Mouse (Mus musculus) CH12.LX (cell line): ENCODE measurements at regions not wholly inside any gene's neighbourhood (a gene's known extent, or its start where the extent isn't known, plus 50 kb on each side); places are given as distances from the start of the nearest gene placed in this dataset.

Experiments used
- DNase-seq: peaks from one replicate; pipeline ENCODE4 v3.0.0-alpha.2; 2013; ENCODE audit errors: extremely low read depth
- H3K27ac ChIP-seq: 2 replicates; pipeline ENCODE4 v1.5.1; 2012; ENCODE audit warnings: low read depth, mild to moderate bottlenecking, control low read depth, moderate library complexity; ENCODE audit not compliant: insufficient read depth
- H3K27me3 ChIP-seq: replicated peaks from 2 replicates; pipeline ENCODE3; 2012; ENCODE audit warnings: inconsistent platforms
- H3K36me3 ChIP-seq, 2 experiments: replicated peaks in 1 of 2; 2 replicates each; pipeline versions ENCODE3 to v1.6.1; 2012; ENCODE audit warnings: inconsistent platforms in 1 of 2, low read length in 1 of 2, mild to moderate bottlenecking in 1 of 2, mixed read lengths in 1 of 2, moderate library complexity in 1 of 2; ENCODE audit not compliant: control insufficient read depth in 1 of 2, insufficient read depth in 1 of 2
- H3K4me1 ChIP-seq, 2 experiments: 2 replicates each; pipeline ENCODE4 v1.6.1; 2012; ENCODE audit warnings: inconsistent platforms in 1 of 2, moderate library complexity in 1 of 2; ENCODE audit not compliant: insufficient read depth in 2 of 2, control insufficient read depth in 1 of 2
- H3K4me2 ChIP-seq: 2 replicates; pipeline ENCODE4 v1.6.1; 2012; ENCODE audit warnings: low read depth, mild to moderate bottlenecking, control low read depth; ENCODE audit not compliant: poor library complexity, insufficient read depth, severe bottlenecking
- H3K4me3 ChIP-seq, 3 experiments: fragments of 150-350 bp in 1 of 3; sonication (generic) in 1 of 3; replicated peaks in 1 of 3; 2 replicates each; pipeline versions ENCODE3 to v1.5.1; 2011 to 2012; ENCODE audit warnings: low read depth in 2 of 3, low read length in 2 of 3, mild to moderate bottlenecking in 2 of 3, moderate library complexity in 2 of 3, control low read depth in 1 of 3, improper control_type of control experiment in 1 of 3, inconsistent platforms in 1 of 3, mixed read lengths in 1 of 3; ENCODE audit not compliant: poor library complexity in 1 of 3
- H3K79me2 ChIP-seq: replicated peaks from 2 replicates; pipeline ENCODE4 v1.6.1; 2012; ENCODE audit warnings: mild to moderate bottlenecking, moderate library complexity; ENCODE audit not compliant: control insufficient read depth, poor library complexity, insufficient read depth, severe bottlenecking; ENCODE audit errors: extremely low read depth
- H3K9ac ChIP-seq: 2 replicates; pipeline ENCODE4 v1.6.1; 2012; ENCODE audit warnings: low read depth, mild to moderate bottlenecking, control low read depth, moderate library complexity; ENCODE audit not compliant: insufficient read depth
- H3K9me3 ChIP-seq: replicated peaks from 2 replicates; pipeline ENCODE3; 2012; ENCODE audit warnings: low read length, inconsistent platforms, mixed read lengths
- CHD1 ChIP-seq: IDR thresholded peaks from 2 replicates; pipeline ENCODE4 v1.6.1; 2012; ENCODE audit warnings: low read depth, low read length, improper control_type of control experiment, inconsistent platforms
- ELF1 ChIP-seq: IDR thresholded peaks from 2 replicates; pipeline ENCODE4 v1.6.1; 2014; ENCODE audit warnings: low read depth, mild to moderate bottlenecking, inconsistent platforms, low read length, improper control_type of control experiment
- EP300 ChIP-seq: IDR thresholded peaks from 2 replicates; pipeline ENCODE4 v1.6.1; 2011; ENCODE audit warnings: low read length, improper control_type of control experiment
- GABPA ChIP-seq: IDR thresholded peaks from 2 replicates; pipeline ENCODE4 v1.6.1; 2012; ENCODE audit warnings: low read depth, low read length, improper control_type of control experiment, inconsistent platforms; ENCODE audit not compliant: insufficient replicate concordance
- IRF4 ChIP-seq: IDR thresholded peaks from 2 replicates; pipeline ENCODE4 v1.6.1; 2014; ENCODE audit warnings: low read depth, mild to moderate bottlenecking, inconsistent platforms, low read length, improper control_type of control experiment
- MAX ChIP-seq: IDR thresholded peaks from 2 replicates; pipeline ENCODE4 v1.6.1; 2011; ENCODE audit warnings: low read length, improper control_type of control experiment
- MEF2A ChIP-seq: IDR thresholded peaks from 2 replicates; pipeline ENCODE4 v1.6.1; 2014; ENCODE audit warnings: low read depth, mild to moderate bottlenecking, inconsistent platforms, low read length, improper control_type of control experiment, borderline replicate concordance
- NELFE ChIP-seq: IDR thresholded peaks from 2 replicates; pipeline ENCODE4 v1.6.1; 2011; ENCODE audit warnings: low read depth, low read length, improper control_type of control experiment
- POLR2A ChIP-seq: IDR thresholded peaks from 2 replicates; pipeline ENCODE4 v1.6.1; 2011; ENCODE audit warnings: low read depth, mild to moderate bottlenecking, improper control_type of control experiment, low read length
- POLR2AphosphoS2 ChIP-seq: IDR thresholded peaks from 2 replicates; pipeline ENCODE4 v1.6.1; 2011; ENCODE audit warnings: low read depth, low read length, improper control_type of control experiment
- RAD21 ChIP-seq: IDR thresholded peaks from 2 replicates; pipeline ENCODE4 v1.6.1; 2011; ENCODE audit warnings: low read depth, mild to moderate bottlenecking, low read length, improper control_type of control experiment, moderate library complexity
- SMC3 ChIP-seq: IDR thresholded peaks from 2 replicates; pipeline ENCODE4 v1.6.1; 2011; ENCODE audit warnings: low read depth, low read length, improper control_type of control experiment
- UBTF ChIP-seq: IDR thresholded peaks from 2 replicates; pipeline ENCODE4 v1.6.1; 2012; ENCODE audit warnings: low read depth, mild to moderate bottlenecking, inconsistent platforms, low read length, improper control_type of control experiment, moderate library complexity
- USF1 ChIP-seq: IDR thresholded peaks from 2 replicates; pipeline ENCODE4 v1.6.1; 2014; ENCODE audit warnings: low read depth, mild to moderate bottlenecking, inconsistent platforms, low read length, improper control_type of control experiment
- USF2 ChIP-seq: conservative IDR thresholded peaks from 2 replicates; pipeline ENCODE4 v1.6.1; 2011; ENCODE audit warnings: low read depth, low read length, improper control_type of control experiment
- ZKSCAN1 ChIP-seq: IDR thresholded peaks from 2 replicates; pipeline ENCODE4 v1.6.1; 2012; ENCODE audit warnings: low read depth, inconsistent platforms, low read length, improper control_type of control experiment, borderline replicate concordance
- ZNF384 ChIP-seq: IDR thresholded peaks from 2 replicates; pipeline ENCODE4 v1.6.1; 2012; ENCODE audit warnings: low read depth, low read length, improper control_type of control experiment, inconsistent platforms
- dilution Hi-C: fragments of 300-500 bp; cut with MboI; formaldehyde crosslinking; loops from 2 replicates; pipeline ENCODE4 v1.14.3; 2020; ENCODE audit warnings: low sequenced_read_pairs; ENCODE audit not compliant: extremely low pct_unique_long_range_greater_than_20kb, extremely low pct_ligation_motif_present
- in situ Hi-C: fragments of 300-500 bp; cut with MboI; formaldehyde crosslinking; loops from 3 replicates; pipeline ENCODE4 v1.14.3; 2019; ENCODE audit warnings: low sequenced_read_pairs, low pct_ligation_motif_present, low pct_unique_long_range_greater_than_20kb, mixed read lengths

DNA sequence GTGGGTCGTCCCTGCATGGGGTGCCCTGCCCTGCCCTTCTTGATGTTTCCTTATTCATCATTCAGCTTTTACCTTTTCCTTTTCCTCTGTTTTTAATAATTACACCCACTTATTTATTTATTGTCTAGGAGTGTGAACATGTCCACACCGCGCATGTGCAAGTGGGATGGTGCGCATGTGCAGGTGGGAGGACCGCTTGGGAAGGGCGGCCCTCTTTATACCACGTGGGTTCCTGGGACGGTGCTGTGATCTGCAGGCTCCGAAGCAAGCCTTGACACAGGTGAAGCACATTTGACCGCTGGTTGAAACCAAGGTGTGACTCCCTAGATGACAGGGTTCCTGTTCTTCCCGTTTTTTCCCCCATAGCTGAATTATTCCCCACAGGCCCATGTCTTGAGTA lies 60.0 kb downstream of the Syf2 start:
- Histone ChIP-seq H3K4me3 (no peak overlapping the region), H3K4me2 (no peak overlapping the region), H3K79me2 (no peaks in the 10 kb centered on the region), H3K9me3 (peaks cover 5% of the 10 kb centered on the region), H3K9ac (no peak overlapping the region), H3K36me3 (no peaks in the 10 kb centered on the region), H3K27me3 (peaks cover 47% of the 10 kb centered on the region), H3K27ac (no peak overlapping the region), H3K4me1 (no peaks in the 10 kb centered on the region)
- in situ Hi-C loops: no loop called here
- no peak for DNase-seq
- dilution Hi-C loops: no loop called here
- TF ChIP-seq ZNF384: no peak
- TF ChIP-seq MAX: no peak
- no peak for TF ChIP-seq IRF4
- TF ChIP-seq EP300: no peak
- TF ChIP-seq CHD1: no peak
- no peak for TF ChIP-seq ZKSCAN1
- TF ChIP-seq GABPA: no peak
- no peak for TF ChIP-seq USF1
- TF ChIP-seq UBTF: no peak
- TF ChIP-seq USF2: no peak
- TF ChIP-seq POLR2A: no peak
- TF ChIP-seq MEF2A: no peak
- no peak for TF ChIP-seq POLR2AphosphoS2
- TF ChIP-seq NELFE: no peak
- no peak for TF ChIP-seq RAD21

DNA sequence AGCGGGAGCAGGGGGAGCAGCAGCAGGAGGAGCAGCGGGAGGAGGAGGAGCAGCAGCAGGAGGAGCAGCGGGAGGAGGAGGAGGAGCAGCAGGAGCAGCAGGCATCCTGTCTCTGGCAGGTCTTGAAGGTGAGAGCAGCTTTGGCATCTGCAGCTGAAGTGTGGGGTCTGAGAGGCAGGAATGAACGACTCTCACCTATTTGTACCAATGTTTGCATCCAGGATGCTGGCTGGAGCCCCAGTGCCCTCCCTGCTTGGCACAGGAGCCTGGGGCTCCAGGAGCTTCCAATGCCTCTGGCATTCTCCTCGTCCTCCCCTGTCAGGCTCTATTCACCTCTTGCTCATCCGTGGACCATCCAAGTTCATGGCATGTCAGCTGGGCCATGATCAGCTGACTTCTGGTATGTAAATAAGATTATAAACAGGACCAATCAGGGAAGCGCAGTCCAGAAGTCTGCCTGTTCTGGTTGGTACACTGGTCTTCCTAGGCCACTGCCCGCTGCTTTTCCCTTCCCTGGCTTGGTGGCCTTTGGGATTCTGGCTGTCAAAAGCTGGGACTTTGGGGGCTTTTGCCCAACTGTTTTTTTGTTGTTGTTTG lies 62.9 kb downstream of the Syf2 start:
- in situ Hi-C loops (no loop called here), dilution Hi-C loops (no loop called here)
- no peak for DNase-seq
- no peaks in the 10 kb centered on the region for H3K79me2 ChIP-seq
- no peaks in the 10 kb centered on the region for H3K4me1 ChIP-seq
- peaks cover 34% of the 10 kb centered on the region for H3K27me3 ChIP-seq
- no peak for TF ChIP-seq SMC3
- TF ChIP-seq ELF1: no peak
- TF ChIP-seq, all 38 proteins: peak for 0
- Histone ChIP-seq H3K9ac (no peak overlapping the region), H3K4me3 (no peak overlapping the region), H3K36me3 (no peaks in the 10 kb centered on the region), H3K9me3 (peaks cover 5% of the 10 kb centered on the region), H3K27ac (no peak overlapping the region), H3K4me2 (no peak overlapping the region)
